Mouse (Mus musculus) kidney, embryonic 14.5 days (tissue): Measurements from ENCODE around the gene Scube1. TPM values are rescaled to one million over a fixed set of nuclear protein-coding genes. Genes with fewer than 3 reads are reported as not detected.

ENCODE experiments used
- ATAC-seq: fragments of 200-750 bp; cut with Nextera tagmentation; 2 replicates; pipeline ENCODE4 v1.8.0; 2017; ENCODE audit warnings: moderate number of reproducible peaks, mild to moderate bottlenecking, moderate TSS enrichment, moderate library complexity; ENCODE audit not compliant: low FRiP score, low TSS enrichment
- H3K27ac ChIP-seq: fragments of 300-500 bp; sonication (generic); 2 replicates; pipeline ENCODE4 v1.5.1; 2014; ENCODE audit warnings: low read depth, mild to moderate bottlenecking, low read length, moderate library complexity, mixed read lengths
- H3K27me3 ChIP-seq: fragments of 300-500 bp; sonication (generic); 2 replicates; pipeline ENCODE4 v1.6.1; 2014; ENCODE audit warnings: mild to moderate bottlenecking, low read length; ENCODE audit not compliant: control insufficient read depth, insufficient read depth
- H3K36me3 ChIP-seq: fragments of 300-500 bp; sonication (generic); 2 replicates; pipeline ENCODE4 v1.6.1; 2014; ENCODE audit warnings: low read length, mixed read lengths; ENCODE audit not compliant: control insufficient read depth, insufficient read depth
- H3K4me1 ChIP-seq: fragments of 300-500 bp; sonication (generic); 2 replicates; pipeline ENCODE4 v1.6.1; 2014; ENCODE audit warnings: low read length, mixed read lengths; ENCODE audit not compliant: control insufficient read depth, insufficient read depth
- H3K4me2 ChIP-seq: fragments of 300-500 bp; sonication (generic); replicated peaks from 2 replicates; pipeline ENCODE4 v1.6.1; 2014; ENCODE audit warnings: low read depth, mild to moderate bottlenecking, low read length
- H3K4me3 ChIP-seq: fragments of 300-500 bp; sonication (generic); 2 replicates; pipeline ENCODE4 v1.5.1; 2014; ENCODE audit warnings: mild to moderate bottlenecking, low read length
- H3K9ac ChIP-seq: fragments of 300-500 bp; sonication (generic); 2 replicates; pipeline ENCODE4 v1.6.1; 2014; ENCODE audit warnings: low read depth, mild to moderate bottlenecking, low read length, moderate library complexity
- H3K9me3 ChIP-seq: fragments of 300-500 bp; sonication (generic); 2 replicates; pipeline ENCODE4 v1.6.1; 2016; ENCODE audit warnings: low read length; ENCODE audit not compliant: control insufficient read depth
- WGBS: fragments of 180-500 bp; shearing (Covaris S2); extraction: QIAGEN DNeasy Blood & Tissue Kit; methylation state at CpG from one replicate; pipeline ENCODE4 v1.1.7; 2014; 5-methylcytosine and 5-hydroxymethylcytosine counted together
- polyA plus RNA-seq: library from polyadenylated mRNA; unstranded; fragments of >200 nt; fragmentation: Nextera tagmentation; extraction: Ambion mirVana; gene quantifications from 2 replicates; pipeline ENCODE4 v1.2.1, GENCODE M21; 2014

The Scube1 gene
- polyA plus RNA-seq, 1 experiment from 2014 or later = 7.4 TPM

DNA sequence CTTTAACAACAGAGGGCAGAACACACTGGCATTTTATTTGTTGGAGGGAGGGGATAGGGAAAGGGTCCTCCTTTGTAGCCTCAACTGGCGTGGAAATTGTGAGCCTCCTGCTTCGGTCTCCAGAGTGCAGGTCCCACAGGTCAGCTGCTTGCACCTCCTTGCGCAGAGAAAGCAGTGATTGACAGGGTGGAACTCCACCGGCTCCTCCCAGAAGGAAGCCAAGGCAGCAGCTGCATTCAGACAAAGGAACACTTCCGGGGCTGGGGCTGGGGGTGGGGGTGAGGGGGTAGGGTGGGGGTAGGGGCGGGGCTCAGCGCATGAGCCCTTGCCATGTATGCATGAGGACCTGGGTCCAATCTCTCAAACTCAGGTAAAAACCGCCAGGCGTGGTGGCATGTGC, 24.6 kb upstream of the Scube1 start:
- ATAC-seq = no peak
- no peaks in the 10 kb centered on the region for H3K27me3 ChIP-seq
- 0 out of 2 replicates have a peak, but pooled peaks cover 4% of the 10 kb centered on the region for H3K4me1 ChIP-seq
- H3K9me3 ChIP-seq = 0 out of 2 replicates have a peak, but pooled peaks cover 1% of the 10 kb centered on the region
- H3K4me2 ChIP-seq = no peak overlapping the region
- H3K27ac ChIP-seq = no peak overlapping the region
- 72% methylated on average over 9 of the region's 9 CpGs for WGBS
- H3K9ac ChIP-seq = no peak overlapping the region
- H3K36me3 ChIP-seq = no peaks in the 10 kb centered on the region
- no peak overlapping the region for H3K4me3 ChIP-seq

GRCm38 (mm10) chr15:83748986-83749385, 24.2 kb upstream of the Scube1 start:
- H3K36me3 ChIP-seq = no peaks in the 10 kb centered on the region
- ATAC-seq = no peak
- no peaks in the 10 kb centered on the region for H3K9me3 ChIP-seq
- H3K4me2 ChIP-seq = no peak overlapping the region
- no peak overlapping the region for H3K4me3 ChIP-seq
- H3K4me1 ChIP-seq = 0 out of 2 replicates have a peak, but pooled peaks cover 4% of the 10 kb centered on the region
- H3K27me3 ChIP-seq = no peaks in the 10 kb centered on the region
- no peak overlapping the region for H3K27ac ChIP-seq
- no peak overlapping the region for H3K9ac ChIP-seq
- WGBS = 83% methylated on average over 6 of the region's 6 CpGs

- Histone ChIP-seq H3K27me3 (no peaks in the 10 kb centered on the region), H3K4me2 (no peak overlapping the region), H3K9ac (no peak overlapping the region), H3K36me3 (no peaks in the 10 kb centered on the region), H3K27ac (no peak overlapping the region), H3K9me3 (no peaks in the 10 kb centered on the region), H3K4me3 (no peak overlapping the region), H3K4me1 (peaks cover 12% of the 10 kb centered on the region)
- ATAC-seq = no peak
- 22% methylated on average over 16 of the region's 16 CpGs for WGBS
Observed at GRCm38 (mm10) chr15:83746311-83746710, 21.5 kb upstream of the Scube1 start.

DNA sequence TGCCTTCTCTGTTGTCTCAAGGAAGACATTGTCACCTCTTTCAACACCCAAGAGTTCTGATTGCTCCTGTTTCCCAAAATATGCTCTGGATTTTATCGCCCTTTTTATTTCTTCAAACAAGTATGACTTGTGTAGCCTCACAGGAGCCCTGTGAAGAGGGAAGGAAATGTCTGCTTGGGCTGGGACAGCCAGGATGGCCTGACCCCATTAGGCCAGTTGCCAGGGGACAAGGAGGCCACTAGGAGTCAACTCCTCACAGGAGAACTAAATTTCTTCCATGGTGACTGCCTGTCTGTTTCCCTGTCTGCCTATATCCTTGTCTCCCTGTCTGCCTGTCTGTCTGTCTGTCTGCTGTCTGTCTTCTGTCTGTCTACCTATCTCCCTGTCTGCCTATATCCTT, 17.2 kb upstream of the Scube1 start:
- Histone ChIP-seq H3K9me3 (no peaks in the 10 kb centered on the region), H3K36me3 (no peaks in the 10 kb centered on the region), H3K27ac (no peak overlapping the region), H3K4me2 (no peak overlapping the region), H3K4me1 (peaks cover 20% of the 10 kb centered on the region), H3K4me3 (no peak overlapping the region), H3K27me3 (no peaks in the 10 kb centered on the region), H3K9ac (no peak overlapping the region)
- 56% methylated on average over 1 of the region's 1 CpGs for WGBS
- no peak for ATAC-seq

GRCm38 (mm10) chr15:83740676-83741422, 16.0 kb upstream of the Scube1 start:
- Histone ChIP-seq H3K9ac (no peak overlapping the region), H3K36me3 (no peaks in the 10 kb centered on the region), H3K9me3 (no peaks in the 10 kb centered on the region), H3K4me3 (no peak overlapping the region), H3K27me3 (no peaks in the 10 kb centered on the region), H3K4me2 (peak overlapping the region; percentile 19; the same call in 1 of the 2 replicates), H3K4me1 (peaks cover 15% of the 10 kb centered on the region), H3K27ac (no peak overlapping the region; the same call in 1 of the 2 replicates)
- ATAC-seq = 0 out of 2 replicates have a peak, but pooled peaks have one; percentile 49
- 10% methylated on average over 21 of the region's 21 CpGs for WGBS

GRCm38 (mm10) chr15:83727626-83728025, 2.8 kb upstream of the Scube1 start:
- 9% methylated on average over 3 of the region's 3 CpGs for WGBS
- Histone ChIP-seq H3K4me2 (no peak overlapping the region), H3K4me3 (no peak overlapping the region), H3K27ac (no peak overlapping the region), H3K27me3 (peaks cover 34% of the 10 kb centered on the region), H3K9me3 (no peaks in the 10 kb centered on the region), H3K9ac (no peak overlapping the region), H3K4me1 (peaks cover 15% of the 10 kb centered on the region; the same call in 1 of the 2 replicates), H3K36me3 (no peaks in the 10 kb centered on the region)
- ATAC-seq = no peak

DNA sequence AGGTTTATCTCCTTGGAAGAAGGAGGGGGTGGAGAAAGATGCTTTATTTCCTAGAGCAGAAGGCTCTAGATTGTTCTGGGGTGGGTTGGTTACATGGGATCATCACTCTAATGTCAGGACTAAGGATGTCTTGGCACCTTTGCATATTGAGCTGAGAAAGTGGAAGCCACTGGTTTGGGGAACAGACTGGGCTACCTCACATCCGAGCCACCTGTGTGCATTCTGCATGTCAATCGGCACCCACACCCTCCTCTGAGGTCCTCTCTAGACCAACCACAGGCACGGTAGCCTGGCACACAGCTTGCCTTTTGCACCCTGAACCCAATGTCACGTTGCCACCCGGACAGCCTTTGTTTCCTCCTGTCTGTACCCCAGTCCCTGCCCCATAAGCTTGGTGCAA, 1.9 kb upstream of the Scube1 start:
- no peak overlapping the region for H3K9ac ChIP-seq
- H3K36me3 ChIP-seq = no peaks in the 10 kb centered on the region
- 77% methylated on average over 5 of the region's 5 CpGs for WGBS
- no peak overlapping the region for H3K4me3 ChIP-seq
- H3K27me3 ChIP-seq = peaks cover 39% of the 10 kb centered on the region
- H3K27ac ChIP-seq = no peak overlapping the region
- peaks cover 15% of the 10 kb centered on the region; the same call in 1 of the 2 replicates for H3K4me1 ChIP-seq
- H3K4me2 ChIP-seq = no peak overlapping the region
- no peaks in the 10 kb centered on the region for H3K9me3 ChIP-seq
- ATAC-seq = no peak

GRCm38 (mm10) chr15:83725556-83726200, 857 bp upstream of the Scube1 start:
- Histone ChIP-seq H3K9ac (no peak overlapping the region), H3K9me3 (no peaks in the 10 kb centered on the region), H3K27ac (no peak overlapping the region), H3K4me1 (peaks cover 15% of the 10 kb centered on the region; the same call in 1 of the 2 replicates), H3K27me3 (peaks cover 39% of the 10 kb centered on the region), H3K4me3 (0 out of 2 replicates have a peak overlapping the region, but pooled peaks have one; percentile 64), H3K4me2 (peak overlapping the region; percentile 94), H3K36me3 (no peaks in the 10 kb centered on the region)
- peak; percentile 3; the same call in 1 of the 2 replicates for ATAC-seq
- WGBS = 16% methylated on average over 28 of the region's 28 CpGs
